Mouse (Mus musculus): ENCODE measurements at regions not wholly inside any gene's neighbourhood (a gene's known extent, or its start where the extent isn't known, plus 50 kb on each side); places are given as distances from the start of the nearest gene placed in this dataset.
A peak's percentile ranks its signal among the peaks of the same experiment; 100 is the strongest.

GRCm38 (mm10) chr4:45682746-45683145 lies 116.1 kb upstream of the Aldh1b1 start:
- no peak overlapping the region for H3K27ac ChIP-seq (ENCODE audit: control insufficient read depth, low read depth, low read length)
- TF ChIP-seq CTCF (IDR thresholded peaks at IDR 0.05 in 2 of 3, conservative IDR thresholded peaks at IDR 0.05 in 1 of 3; ENCODE audit: control insufficient read depth in 1 of 3, insufficient read depth in 1 of 3, low read depth in 2 of 3, low read length in 3 of 3, poor library complexity in 1 of 3, severe bottlenecking in 1 of 3) (no peak), MAX (IDR thresholded peaks at IDR 0.05; ENCODE audit: low read length) (no peak), SIN3A (IDR thresholded peaks at IDR 0.05; ENCODE audit: low read length) (no peak), TBP (IDR thresholded peaks at IDR 0.05; ENCODE audit: low read depth, low read length) (no peak), RAD21 (IDR thresholded peaks at IDR 0.05; ENCODE audit: low read depth, low read length) (no peak), MXI1 (IDR thresholded peaks at IDR 0.05; ENCODE audit: low read depth, low read length) (no peak), UBTF (IDR thresholded peaks at IDR 0.05; ENCODE audit: borderline replicate concordance, insufficient read depth, low read depth, low read length) (no peak), ZC3H11A (IDR thresholded peaks at IDR 0.05; ENCODE audit: low read depth, low read length) (no peak), BHLHE40 (IDR thresholded peaks at IDR 0.05; ENCODE audit: borderline replicate concordance, low read depth, low read length) (no peak), ZNF384 (IDR thresholded peaks at IDR 0.05; ENCODE audit: low read depth, low read length) (no peak), USF1 (IDR thresholded peaks at IDR 0.05; ENCODE audit: low read depth, low read length) (no peak), USF2 (IDR thresholded peaks at IDR 0.05; ENCODE audit: borderline replicate concordance in 1 of 2, insufficient read depth in 1 of 2, low read depth in 1 of 2, low read length in 2 of 2) (no peak), NRF1 (IDR thresholded peaks at IDR 0.05; ENCODE audit: insufficient read depth, low read depth, low read length, poor library complexity, severe bottlenecking) (no peak), MAZ (IDR thresholded peaks at IDR 0.05; ENCODE audit: low read depth, low read length) (no peak), TCF12 (IDR thresholded peaks at IDR 0.05; ENCODE audit: low read depth, low read length) (no peak), CHD1 (IDR thresholded peaks at IDR 0.05; ENCODE audit: low read depth, low read length) (no peak)
- H3K27me3 ChIP-seq (ENCODE audit: control insufficient read depth in 1 of 2, insufficient read depth in 2 of 2, low read length in 2 of 2), result peaks cover 11 to 13% of the 10 kb centered on the region in 2 experiments; a peak in 3 of 4 replicates

GRCm38 (mm10) chr4:45676137-45676536 lies 122.7 kb upstream of the Aldh1b1 start:
- H3K27ac ChIP-seq (ENCODE audit: control insufficient read depth, low read depth, low read length), result no peak overlapping the region
- no peaks in the 10 kb centered on the region for H3K79me2 ChIP-seq (ENCODE audit: control insufficient read depth, insufficient read depth, low read length, poor library complexity)
- H3K9ac ChIP-seq (ENCODE audit: control insufficient read depth, low read depth, low read length, poor library complexity, severe bottlenecking), result no peak overlapping the region
- no peak overlapping the region for H3K4me3 ChIP-seq (ENCODE audit: control insufficient read depth in 1 of 2, insufficient read depth in 1 of 2, low read depth in 2 of 2, low read length in 2 of 2)
- peaks cover 2 to 4% of the 10 kb centered on the region in 2 experiments; a peak in 1 of 4 replicates for H3K27me3 ChIP-seq (ENCODE audit: control insufficient read depth in 1 of 2, insufficient read depth in 2 of 2, low read length in 2 of 2)
- no peak for DNase-seq (ENCODE audit: low read depth, low spot score)
- TF ChIP-seq USF2 (IDR thresholded peaks at IDR 0.05; ENCODE audit: borderline replicate concordance in 1 of 2, insufficient read depth in 1 of 2, low read depth in 1 of 2, low read length in 2 of 2) (no peak), EP300 (IDR thresholded peaks at IDR 0.05; ENCODE audit: low read depth in 1 of 2, low read length in 2 of 2) (no peak), CTCF (IDR thresholded peaks at IDR 0.05 in 2 of 3, conservative IDR thresholded peaks at IDR 0.05 in 1 of 3; ENCODE audit: control insufficient read depth in 1 of 3, insufficient read depth in 1 of 3, low read depth in 2 of 3, low read length in 3 of 3, poor library complexity in 1 of 3, severe bottlenecking in 1 of 3) (0 out of 6 replicates have a peak, but pooled peaks of 1 of the 3 experiments have one; percentile 10)
- H3K4me1 ChIP-seq (ENCODE audit: control insufficient read depth in 1 of 2, insufficient read depth in 2 of 2, low read length in 2 of 2), result no peaks in the 10 kb centered on the region
- no peaks in the 10 kb centered on the region for H3K36me3 ChIP-seq (ENCODE audit: control insufficient read depth in 1 of 2, insufficient read depth in 2 of 2, low read length in 2 of 2)
- no peaks in the 10 kb centered on the region for H3K9me3 ChIP-seq (replicated peaks; ENCODE audit: insufficient read depth, low read length)

More at GRCm38 (mm10) chr4:45682746-45683145, 116.1 kb upstream of the Aldh1b1 start:
- Histone ChIP-seq H3K36me3 (ENCODE audit: control insufficient read depth in 1 of 2, insufficient read depth in 2 of 2, low read length in 2 of 2) (no peaks in the 10 kb centered on the region), H3K79me2 (ENCODE audit: control insufficient read depth, insufficient read depth, low read length, poor library complexity) (no peaks in the 10 kb centered on the region), H3K4me3 (ENCODE audit: control insufficient read depth in 1 of 2, insufficient read depth in 1 of 2, low read depth in 2 of 2, low read length in 2 of 2) (no peak overlapping the region), H3K9me3 (replicated peaks; ENCODE audit: insufficient read depth, low read length) (no peaks in the 10 kb centered on the region), H3K9ac (ENCODE audit: control insufficient read depth, low read depth, low read length, poor library complexity, severe bottlenecking) (no peak overlapping the region), H3K4me1 (ENCODE audit: control insufficient read depth in 1 of 2, insufficient read depth in 2 of 2, low read length in 2 of 2) (no peaks in the 10 kb centered on the region)
- DNase-seq (ENCODE audit: low read depth, low spot score), result no peak
